Mouse (Mus musculus) Patski (cell line): Measurements from ENCODE around the gene Mvb12b. TPM values are rescaled to one million over a fixed set of nuclear protein-coding genes. Genes with fewer than 3 reads are reported as not detected.

ENCODE experiments used
- ATAC-seq: fragments of 100-300 bp; one replicate; pipeline ENCODE4 v1.8.0; 2021
- CTCF ChIA-PET: fragments of 350-600 bp; sonication (Branson Sonifier 250); formaldehyde crosslinking; loops from one replicate; lab custom pipeline; 2022; ENCODE audit warnings: inconsistent platforms; lab: Charles Lee
- POLR2A ChIA-PET: fragments of 350-600 bp; sonication (Branson Sonifier 250); formaldehyde crosslinking; loops from one replicate; lab custom pipeline; 2022; ENCODE audit warnings: antibody characterized with exemption, inconsistent platforms; lab: Charles Lee
- DNase-seq: peaks from one replicate; pipeline ENCODE4 v3.0.0-alpha.2; 2011; ENCODE audit warnings: low read depth, low spot score
- H3K27me3 ChIP-seq: fragments of 371-371 bp; one replicate; pipeline ENCODE4 v1.5.1; 2021
- CTCF ChIP-seq: fragments of 100-300 bp; IDR thresholded peaks from one replicate; pipeline ENCODE4 v1.5.1; 2021
- in situ Hi-C: fragments of 300-500 bp; cut with MboI; formaldehyde crosslinking; loops from 3 replicates; pipeline ENCODE4 v1.11.1; 2018; ENCODE audit warnings: low pct_unique_long_range_greater_than_20kb, mixed read lengths
- polyA plus RNA-seq: library from polyadenylated mRNA; unstranded; gene quantifications from one replicate; pipeline ENCODE4 v1.2.3, GENCODE M21; 2021

The Mvb12b gene
- polyA plus RNA-seq, 1 experiment from 2014 or later: 45.8 TPM

DNA sequence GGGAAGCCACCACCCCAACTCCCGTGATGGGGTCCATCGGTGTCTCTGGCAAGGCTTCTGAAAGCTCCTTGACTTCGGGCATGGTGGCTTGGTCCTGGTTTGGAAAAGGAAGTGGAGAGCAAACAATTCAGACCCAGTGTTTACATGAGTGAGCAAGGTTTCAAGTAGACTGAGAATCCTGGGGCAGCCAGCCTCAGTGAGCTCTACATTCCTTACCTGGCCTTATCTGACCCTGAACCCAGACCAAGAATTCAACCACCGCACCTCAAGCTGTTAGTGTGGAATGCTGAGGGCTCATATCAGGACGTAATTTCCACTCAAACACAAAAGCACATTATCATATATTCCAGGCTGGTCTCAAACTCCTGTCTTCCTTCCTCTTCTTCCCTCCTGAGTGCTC lies 13.4 kb downstream of the Mvb12b start:
- in situ Hi-C loops: no loop called here
- H3K27me3 ChIP-seq: no peaks in the 10 kb centered on the region
- DNase-seq (no peak), ATAC-seq (no peak)
- ChIA-PET POLR2A (interaction anchor here (0.7 kb wide), 1 partner anchor 22 kb away, joined by 3 read pairs; no protein-coding TSS in a partner anchor), CTCF (interaction anchor here (1.2 kb wide), 1 partner anchor 11 kb away, joined by 4 read pairs; no protein-coding TSS in a partner anchor)
- no peak for TF ChIP-seq CTCF

DNA sequence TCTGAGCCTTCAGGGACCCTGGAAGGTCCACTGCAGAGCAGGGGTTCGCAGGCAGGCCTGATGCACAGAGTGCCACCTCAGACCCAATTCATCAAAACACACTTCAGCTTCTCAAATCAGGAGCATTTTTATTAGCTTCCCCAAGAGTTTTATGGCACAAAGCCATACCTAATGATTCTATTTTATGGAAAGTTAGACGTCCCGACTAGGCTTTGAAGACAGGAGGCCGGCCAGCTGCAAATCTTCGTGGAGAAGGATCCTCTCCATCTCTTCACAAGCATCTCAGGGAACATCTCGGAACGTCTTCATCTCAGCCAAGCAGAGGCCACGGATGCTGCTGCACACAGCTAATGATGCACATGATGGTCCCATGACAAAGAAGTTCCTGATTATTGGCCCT lies 14.2 kb downstream of the Mvb12b start:
- DNase-seq: no peak
- POLR2A ChIA-PET: no interaction called here
- no peaks in the 10 kb centered on the region for H3K27me3 ChIP-seq
- in situ Hi-C loops: no loop called here
- ATAC-seq: no peak
- TF ChIP-seq CTCF: no peak
- CTCF ChIA-PET: no interaction called here

DNA sequence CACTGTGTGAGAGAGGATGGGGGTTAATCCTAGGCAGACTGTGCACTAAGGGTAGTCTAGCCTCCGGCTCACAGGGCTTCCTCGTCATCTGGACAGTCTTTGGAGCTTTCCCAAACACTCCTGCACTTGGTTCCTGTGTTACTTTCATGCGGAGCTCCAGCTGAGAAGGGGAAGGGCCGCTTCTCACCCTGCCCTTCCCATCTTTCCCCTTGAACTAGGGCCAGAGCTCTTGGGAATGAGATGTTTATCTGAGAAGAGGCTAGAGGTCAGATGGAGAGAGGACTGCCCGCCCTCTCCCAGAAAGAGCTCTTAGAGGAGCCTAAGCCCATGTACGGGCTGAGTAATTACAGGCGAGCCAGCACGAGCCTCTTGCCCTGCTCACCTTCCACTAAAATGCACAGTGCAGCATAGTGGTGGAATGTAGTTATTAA lies 14.9 kb downstream of the Mvb12b start:
- ChIA-PET CTCF (no interaction called here), POLR2A (no interaction called here)
- no peak for TF ChIP-seq CTCF
- in situ Hi-C loops: no loop called here
- no peaks in the 10 kb centered on the region for H3K27me3 ChIP-seq
- no peak for DNase-seq
- ATAC-seq: no peak

DNA sequence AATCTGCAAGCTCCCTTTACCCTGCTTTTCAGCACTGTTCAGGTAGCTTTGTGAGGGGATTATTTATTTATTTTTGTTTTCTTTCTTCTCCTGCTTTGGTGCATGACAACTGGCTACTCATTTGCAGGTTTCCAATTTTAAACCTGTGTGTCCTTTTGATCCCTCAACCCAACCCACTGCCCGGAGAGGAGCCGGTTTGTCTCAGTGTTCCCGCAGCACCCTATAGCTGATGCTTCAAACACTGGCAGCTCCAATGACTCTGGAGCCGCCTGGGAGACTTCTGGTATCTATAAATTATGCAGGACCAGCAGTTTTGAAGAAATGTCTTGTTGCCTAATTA lies 16.6 kb downstream of the Mvb12b start:
- no peak for TF ChIP-seq CTCF
- H3K27me3 ChIP-seq: no peaks in the 10 kb centered on the region
- ChIA-PET CTCF (no interaction called here), POLR2A (no interaction called here)
- ATAC-seq: no peak
- in situ Hi-C loops: no loop called here
- DNase-seq: no peak

DNA sequence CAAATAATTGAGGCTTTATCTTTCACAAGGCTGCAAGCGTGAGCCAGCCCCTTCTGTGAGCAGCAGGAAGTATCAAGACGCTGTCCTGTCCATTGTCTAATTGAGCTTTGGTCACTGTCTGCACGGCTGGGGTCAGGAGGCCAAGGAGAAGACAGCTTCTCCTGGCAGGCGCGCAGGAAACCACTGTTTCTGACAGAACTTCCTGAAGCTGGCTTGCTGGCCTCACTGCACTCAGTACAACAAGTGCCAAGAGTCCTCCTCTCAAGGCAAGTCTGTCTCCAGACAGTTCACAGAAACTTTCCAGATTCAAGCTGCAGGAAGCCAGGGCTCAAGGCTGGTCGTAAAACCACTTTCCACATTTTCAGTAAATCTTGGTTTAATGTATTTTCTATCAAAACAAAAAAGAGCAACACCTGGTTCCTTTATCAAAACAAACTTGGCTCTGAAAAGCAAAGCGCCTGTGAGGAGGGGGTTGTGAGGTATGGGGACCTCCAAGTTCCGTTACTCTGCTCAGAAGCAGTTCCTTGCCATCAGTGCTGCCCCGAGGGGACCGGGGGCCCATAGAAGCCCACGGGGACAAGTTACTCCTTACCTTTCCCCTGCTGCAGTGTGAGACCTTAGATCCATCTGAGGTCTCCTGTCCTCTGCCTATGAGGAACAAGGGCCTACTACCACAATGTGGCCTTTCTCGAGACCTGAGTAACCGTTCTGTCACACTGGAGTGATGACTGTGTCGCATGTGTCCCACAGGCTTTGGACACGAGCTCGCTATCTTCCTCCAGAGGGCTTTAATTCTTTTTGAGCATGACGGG lies 17.2 kb downstream of the Mvb12b start:
- CTCF ChIA-PET: no interaction called here
- in situ Hi-C loops: no loop called here
- H3K27me3 ChIP-seq: no peaks in the 10 kb centered on the region
- DNase-seq (no peak), ATAC-seq (no peak)
- POLR2A ChIA-PET: no interaction called here
- TF ChIP-seq CTCF: no peak

DNA sequence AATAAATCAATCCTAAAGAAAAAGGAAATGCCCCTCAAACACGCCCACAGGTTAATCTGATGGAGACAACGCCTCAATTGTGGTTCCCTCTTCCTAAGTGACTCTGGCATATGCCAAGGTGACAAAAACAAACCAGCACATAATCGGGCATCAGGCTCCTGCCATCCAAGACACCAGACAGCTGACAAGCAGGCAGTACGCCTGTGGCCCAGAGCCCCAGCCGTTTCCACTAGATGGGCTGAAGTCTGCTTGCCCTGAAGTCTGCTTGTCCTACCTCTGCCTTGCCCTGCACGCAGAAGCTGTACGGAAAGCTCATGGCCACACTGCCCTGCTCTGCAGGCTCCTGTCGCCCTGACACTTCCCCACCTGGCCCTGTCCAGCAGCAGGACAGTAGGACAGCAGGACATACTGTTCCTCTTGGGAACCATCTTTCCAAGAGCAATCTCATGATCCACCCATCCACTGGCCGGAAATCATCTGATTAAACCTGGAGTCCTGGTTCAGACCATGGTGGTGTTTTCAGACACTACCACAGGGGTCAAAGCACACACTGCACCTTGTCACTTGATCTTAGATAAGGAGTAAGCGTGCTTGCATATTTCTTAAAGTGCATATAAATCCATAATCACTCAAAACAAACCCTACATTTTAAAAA lies 17.9 kb downstream of the Mvb12b start:
- in situ Hi-C loops: no loop called here
- ChIA-PET CTCF (interaction anchor here (1.6 kb wide), 1 partner anchor 13 kb away, joined by 3 read pairs; no protein-coding TSS in a partner anchor), POLR2A (no interaction called here)
- DNase-seq: no peak
- no peak for TF ChIP-seq CTCF
- no peaks in the 10 kb centered on the region for H3K27me3 ChIP-seq
- no peak for ATAC-seq

DNA sequence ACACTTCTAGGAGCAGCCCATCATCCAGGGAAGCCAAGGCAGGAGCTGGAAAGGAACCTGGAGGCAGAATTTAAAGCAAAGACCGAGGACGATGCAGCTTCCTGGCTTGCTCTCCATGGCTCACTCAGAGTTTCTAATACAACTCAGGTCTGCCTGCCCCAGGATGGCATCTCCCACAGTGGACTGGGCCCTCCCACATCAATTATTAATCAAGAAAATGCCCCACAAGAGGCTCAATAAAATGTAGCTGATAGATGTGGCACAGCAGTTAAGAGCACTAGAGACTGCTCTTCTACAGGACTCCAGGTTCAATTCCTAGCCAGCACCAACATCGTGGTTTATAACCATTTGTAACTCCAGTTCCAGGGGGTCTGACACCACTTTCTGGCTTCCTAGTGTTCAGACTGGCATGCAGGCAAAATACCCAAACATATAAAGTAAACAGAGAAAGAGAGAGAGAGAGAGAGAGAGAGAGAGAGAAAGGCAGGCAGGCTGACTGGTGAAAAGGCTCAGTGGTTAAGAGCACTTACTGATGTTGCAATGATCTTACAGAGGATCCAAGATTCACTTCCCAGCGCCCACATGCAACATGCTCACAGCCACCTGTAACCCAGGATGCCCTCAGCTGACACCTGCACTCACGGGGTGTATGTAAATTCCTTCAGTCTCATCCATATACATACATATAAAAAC lies 18.6 kb downstream of the Mvb12b start:
- CTCF ChIA-PET: interaction anchor here (1.6 kb wide), 1 partner anchor 13 kb away, joined by 3 read pairs; no protein-coding TSS in a partner anchor

DNA sequence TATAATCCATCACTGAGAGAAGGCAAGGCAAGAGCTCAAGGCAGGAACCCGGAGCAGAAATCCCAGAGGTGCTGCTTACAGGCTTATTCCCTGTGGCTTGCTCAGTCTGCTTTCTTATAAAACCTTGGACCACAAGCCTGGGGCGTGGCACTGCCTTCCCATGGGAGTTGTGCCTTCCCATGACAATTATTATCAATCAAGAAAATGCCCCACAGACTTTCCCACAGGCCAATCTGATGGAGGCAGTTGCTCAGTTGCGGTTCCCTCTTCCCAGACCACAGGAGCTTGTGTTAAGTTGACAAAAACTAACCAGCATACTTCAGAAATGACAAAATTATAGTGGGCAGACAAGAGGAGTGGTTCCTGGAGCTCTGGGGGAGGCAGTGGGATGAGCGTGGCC lies 19.4 kb downstream of the Mvb12b start:
- in situ Hi-C loops: no loop called here
- DNase-seq (no peak), ATAC-seq (no peak)
- no peak for TF ChIP-seq CTCF
- CTCF ChIA-PET: interaction anchor here (1.5 to 1.6 kb wide), 2 partner anchors 12 to 15 kb away, joined by 3 to 4 read pairs; no protein-coding TSS in a partner anchor
- no peaks in the 10 kb centered on the region for H3K27me3 ChIP-seq
- POLR2A ChIA-PET: no interaction called here

More for the DNA sequence above, 18.6 kb downstream of the Mvb12b start:
- TF ChIP-seq CTCF: no peak
- DNase-seq (no peak), ATAC-seq (no peak)
- POLR2A ChIA-PET: no interaction called here
- H3K27me3 ChIP-seq: no peaks in the 10 kb centered on the region
- in situ Hi-C loops: no loop called here

DNA sequence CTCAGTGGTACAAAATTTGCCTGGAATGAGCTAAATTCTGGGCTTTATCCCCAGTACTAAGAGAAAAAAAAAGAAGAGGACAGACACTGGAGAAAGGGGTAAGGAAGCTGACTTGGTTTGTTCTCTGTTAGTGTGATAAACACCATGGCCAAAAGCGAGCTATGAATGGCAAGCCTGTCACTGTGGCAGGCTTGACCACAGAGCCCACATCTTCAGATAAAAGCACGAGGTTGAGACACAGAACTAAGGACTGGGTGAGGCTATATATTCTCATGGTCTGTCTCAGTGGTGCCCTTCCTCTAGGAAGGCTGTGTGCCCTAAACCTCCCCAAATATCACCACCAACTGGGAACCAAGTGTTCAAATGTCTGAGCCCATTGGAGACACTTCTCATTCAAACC lies 31.0 kb downstream of the Mvb12b start:
- DNase-seq (no peak), ATAC-seq (no peak)
- in situ Hi-C loops: no loop called here
- ChIA-PET CTCF (interaction anchor here (1.1 kb wide), 1 partner anchor 12 kb away, joined by 3 read pairs; no protein-coding TSS in a partner anchor), POLR2A (no interaction called here)
- TF ChIP-seq CTCF: no peak
- H3K27me3 ChIP-seq: no peaks in the 10 kb centered on the region
